Mouse (Mus musculus) lung, postnatal 0 days (tissue): ENCODE measurements around the gene 6430571L13Rik.

Experiments used
- CTCF ChIP-seq: IDR thresholded peaks from 2 replicates; pipeline ENCODE4 v1.5.1; 2016; ENCODE audit warnings: antibody characterized with exemption, mild to moderate bottlenecking
- EP300 ChIP-seq: IDR thresholded peaks from 2 replicates; pipeline ENCODE4 v1.6.1; 2016; ENCODE audit warnings: antibody characterized with exemption, mild to moderate bottlenecking, control low read depth

- no peak for TF ChIP-seq CTCF
- TF ChIP-seq EP300, result no peak
Observed at GRCm38 (mm10) chr9:107369270-107370105, 29.1 kb downstream of the 6430571L13Rik start.
